Mouse (Mus musculus): Measurements from ENCODE around the gene Rcor1. TPM values are rescaled to one million over a fixed set of nuclear protein-coding genes. Genes with fewer than 3 reads are reported as not detected.

Rcor1 gene
- polyA plus RNA-seq (2014; fragmentation: Illumina TruSeq; extraction: RNeasy Lipid Tissue Mini Kit (QIAGEN cat#74804); ENCODE audit: low read depth, low replicate concordance) = 12.1 TPM

DNA sequence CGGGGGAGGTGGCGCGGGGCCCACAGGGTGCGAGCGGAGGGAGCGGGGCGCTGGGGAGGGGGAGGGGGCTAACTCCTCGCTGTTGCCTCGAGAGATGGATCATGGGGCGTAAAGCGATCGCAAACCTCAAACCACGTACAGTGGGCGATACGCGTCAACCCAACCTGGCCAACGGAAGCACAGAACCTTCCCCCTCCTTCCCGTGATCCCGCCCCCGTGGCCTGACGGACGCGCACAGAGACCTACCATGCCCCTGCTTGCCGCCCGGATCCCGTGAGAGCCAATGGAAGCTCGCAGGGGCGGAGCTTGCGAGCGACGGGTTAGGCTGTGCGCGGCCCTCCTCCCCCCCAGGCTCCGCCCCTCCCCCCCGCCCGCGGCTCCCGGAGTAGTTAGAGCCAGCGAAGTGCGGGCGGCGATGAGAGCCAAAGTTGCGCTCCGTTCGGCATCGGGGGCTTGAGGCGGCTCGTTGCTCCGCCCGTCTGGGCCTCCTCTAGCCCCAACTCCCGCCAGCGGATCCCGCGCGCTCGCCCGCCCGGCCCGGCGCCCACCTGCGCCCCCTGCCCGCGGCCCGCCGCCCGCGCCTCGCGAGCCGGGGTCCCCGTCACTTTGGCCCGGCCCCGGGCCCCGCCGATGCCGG, at the start of gene Rcor1:
Rcor1 (plus strand) TSS at position 376 of the 637 bp plus-strand sequence.

Other genes with a start within 250 kb of the Rcor1 start
- 0.68 TPM for gene Mok, start 198.4 kb upstream of the Rcor1 start, polyA plus RNA-seq (2014; fragmentation: Illumina TruSeq; extraction: RNeasy Lipid Tissue Mini Kit (QIAGEN cat#74804); ENCODE audit: low read depth, low replicate concordance)
- 7.3 TPM for gene Zfp839, start 189.1 kb upstream of the Rcor1 start, polyA plus RNA-seq (2014; fragmentation: Illumina TruSeq; extraction: RNeasy Lipid Tissue Mini Kit (QIAGEN cat#74804); ENCODE audit: low read depth, low replicate concordance)
- gene Cinp, start 150.2 kb upstream of the Rcor1 start, polyA plus RNA-seq (2014; fragmentation: Illumina TruSeq; extraction: RNeasy Lipid Tissue Mini Kit (QIAGEN cat#74804); ENCODE audit: low read depth, low replicate concordance) = 29.1 TPM
- 4.5 TPM for gene Tecpr2, start 150.1 kb upstream of the Rcor1 start, polyA plus RNA-seq (2014; fragmentation: Illumina TruSeq; extraction: RNeasy Lipid Tissue Mini Kit (QIAGEN cat#74804); ENCODE audit: low read depth, low replicate concordance)
- gene Ankrd9, start 60.3 kb upstream of the Rcor1 start, polyA plus RNA-seq (2014; fragmentation: Illumina TruSeq; extraction: RNeasy Lipid Tissue Mini Kit (QIAGEN cat#74804); ENCODE audit: low read depth, low replicate concordance) = 38.1 TPM
- gene Traf3, start 127.0 kb downstream of the Rcor1 start, polyA plus RNA-seq (2014; fragmentation: Illumina TruSeq; extraction: RNeasy Lipid Tissue Mini Kit (QIAGEN cat#74804); ENCODE audit: low read depth, low replicate concordance) = 9.7 TPM
- gene 4930595D18Rik, start 145.1 kb downstream of the Rcor1 start, polyA plus RNA-seq (2014; fragmentation: Illumina TruSeq; extraction: RNeasy Lipid Tissue Mini Kit (QIAGEN cat#74804); ENCODE audit: low read depth, low replicate concordance) = not detected
- gene Amn, start 231.7 kb downstream of the Rcor1 start, polyA plus RNA-seq (2014; fragmentation: Illumina TruSeq; extraction: RNeasy Lipid Tissue Mini Kit (QIAGEN cat#74804); ENCODE audit: low read depth, low replicate concordance) = not detected